Mouse (Mus musculus) liver, postnatal 0 days (tissue): ENCODE results near the gene Slc25a17. TPM values are rescaled to one million over a fixed set of nuclear protein-coding genes. Genes with fewer than 3 reads are reported as not detected.
A peak's percentile ranks its signal among the peaks of the same experiment; 100 is the strongest.

Experiments
- ATAC-seq: fragments of 200-750 bp; cut with Nextera tagmentation; 2 replicates; pipeline ENCODE4 v1.8.0; 2017; ENCODE audit warnings: mild to moderate bottlenecking, moderate library complexity
- DNase-seq: peaks from one replicate; pipeline ENCODE4 v3.0.0-alpha.2; 2016
- H3K27ac ChIP-seq: fragments of 300-500 bp; sonication (generic); 2 replicates; pipeline ENCODE4 v1.5.1; 2014; ENCODE audit warnings: antibody characterized with exemption, moderate library complexity, mild to moderate bottlenecking, low read depth
- H3K27me3 ChIP-seq: fragments of 300-500 bp; sonication (generic); 2 replicates; pipeline ENCODE4 v1.6.1; 2014; ENCODE audit warnings: low read length, control low read depth, mixed read lengths; ENCODE audit not compliant: insufficient read depth
- H3K36me3 ChIP-seq: fragments of 300-500 bp; sonication (generic); replicated peaks from 2 replicates; pipeline ENCODE4 v1.6.1; 2014; ENCODE audit warnings: mild to moderate bottlenecking, control low read depth, low read length, moderate library complexity, mixed read lengths; ENCODE audit not compliant: insufficient read depth
- H3K4me1 ChIP-seq: fragments of 300-500 bp; sonication (generic); 2 replicates; pipeline ENCODE4 v1.6.1; 2014; ENCODE audit warnings: antibody characterized with exemption, mild to moderate bottlenecking, control low read depth; ENCODE audit not compliant: insufficient read depth
- H3K4me2 ChIP-seq: fragments of 300-500 bp; sonication (generic); 2 replicates; pipeline ENCODE4 v1.6.1; 2014; ENCODE audit warnings: low read depth, mild to moderate bottlenecking, low read length, moderate library complexity, mixed read lengths
- H3K4me3 ChIP-seq: fragments of 300-500 bp; sonication (generic); 2 replicates; pipeline ENCODE4 v1.5.1; 2014; ENCODE audit warnings: low read depth, low read length
- H3K9ac ChIP-seq: fragments of 300-500 bp; sonication (generic); replicated peaks from 2 replicates; pipeline ENCODE4 v1.6.1; 2014; ENCODE audit warnings: mild to moderate bottlenecking, moderate library complexity
- H3K9me3 ChIP-seq: fragments of 300-500 bp; sonication (generic); 2 replicates; pipeline ENCODE4 v1.6.1; 2016; ENCODE audit warnings: mild to moderate bottlenecking, control low read depth, low read length, mixed read lengths
- CTCF ChIP-seq: sonication (generic); IDR thresholded peaks from 2 replicates; pipeline ENCODE4 v1.5.1; 2016; ENCODE audit warnings: antibody characterized with exemption, low read depth
- EP300 ChIP-seq: IDR thresholded peaks from 2 replicates; pipeline ENCODE4 v1.6.1; 2016; ENCODE audit warnings: antibody characterized with exemption, low read depth, mild to moderate bottlenecking
- WGBS: fragments of 180-500 bp; shearing (Covaris S2); extraction: QIAGEN DNeasy Blood & Tissue Kit; methylation state at CpG from one replicate; pipeline ENCODE4 v1.1.7; 2014; ENCODE audit not compliant: insufficient replicate concordance; 5-methylcytosine and 5-hydroxymethylcytosine counted together
- polyA plus RNA-seq: library from polyadenylated mRNA; unstranded; fragments of >200 nt; fragmentation: Nextera tagmentation; extraction: Ambion mirVana; gene quantifications from 2 replicates; pipeline ENCODE4 v1.2.1, GENCODE M21; 2015

The Slc25a17 gene
- polyA plus RNA-seq, 1 experiment from 2014 or later = 38.6 TPM

DNA sequence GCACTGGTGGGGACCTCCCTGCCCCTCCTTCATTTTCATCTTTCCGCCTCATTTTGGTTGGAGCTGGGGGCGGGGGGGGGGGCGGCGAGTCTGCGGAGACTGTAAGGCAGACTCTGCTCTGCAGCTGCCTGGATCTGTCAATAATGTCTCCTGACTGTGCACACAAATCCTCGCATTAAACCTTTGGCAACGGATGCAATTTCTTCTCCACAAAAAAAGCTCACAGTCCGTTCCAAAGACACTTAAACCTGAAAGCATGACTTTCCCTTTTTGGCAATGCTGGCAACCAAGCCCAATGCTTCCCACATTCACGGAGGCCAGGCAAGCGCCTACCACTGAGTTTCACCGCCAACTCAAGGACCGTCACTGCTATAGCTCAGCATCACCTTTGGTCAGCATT is 66.2 kb downstream of the Slc25a17 start:
- H3K27ac ChIP-seq = no peak overlapping the region
- 0 out of 2 replicates have a peak, but pooled peaks cover 4% of the 10 kb centered on the region for H3K4me1 ChIP-seq
- H3K27me3 ChIP-seq = no peaks in the 10 kb centered on the region
- peak; percentile 48; the same call in 1 of the 2 replicates for ATAC-seq
- H3K4me2 ChIP-seq = no peak overlapping the region
- no peaks in the 10 kb centered on the region for H3K36me3 ChIP-seq
- 68% methylated on average over 12 of the region's 12 CpGs for WGBS
- H3K9me3 ChIP-seq = no peaks in the 10 kb centered on the region
- H3K9ac ChIP-seq = no peak overlapping the region
- no peak overlapping the region for H3K4me3 ChIP-seq
- DNase-seq = no peak
- no peak for TF ChIP-seq EP300
- no peak for TF ChIP-seq CTCF

DNA sequence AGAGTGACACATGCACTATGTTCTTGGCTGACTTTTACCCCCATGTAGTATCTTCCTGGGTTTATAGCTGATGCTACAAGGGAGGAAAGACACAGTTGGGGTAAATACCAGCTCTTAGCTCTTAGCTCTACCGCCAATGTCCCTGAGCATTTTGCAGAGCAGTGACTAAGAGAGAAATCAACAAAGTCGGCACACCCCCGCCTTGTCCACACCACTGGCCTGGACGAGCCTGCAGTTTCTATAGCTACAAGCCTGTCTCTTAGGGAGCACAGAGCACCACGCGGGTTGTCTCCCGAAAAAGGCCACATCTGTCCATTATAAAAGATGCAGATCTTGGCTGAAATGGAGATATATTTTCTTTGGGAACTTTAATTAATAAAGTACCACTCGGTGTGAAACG is 69.9 kb downstream of the Slc25a17 start:
- H3K4me2 ChIP-seq = no peak overlapping the region
- WGBS = 86% methylated on average over 9 of the region's 9 CpGs
- H3K27me3 ChIP-seq = no peaks in the 10 kb centered on the region
- H3K36me3 ChIP-seq = no peaks in the 10 kb centered on the region
- H3K9me3 ChIP-seq = no peaks in the 10 kb centered on the region
- DNase-seq (no peak), ATAC-seq (no peak)
- H3K4me1 ChIP-seq = no peaks in the 10 kb centered on the region
- no peak overlapping the region for H3K27ac ChIP-seq
- H3K4me3 ChIP-seq = no peak overlapping the region
- TF ChIP-seq CTCF (no peak), EP300 (no peak)
- no peak overlapping the region for H3K9ac ChIP-seq

DNA sequence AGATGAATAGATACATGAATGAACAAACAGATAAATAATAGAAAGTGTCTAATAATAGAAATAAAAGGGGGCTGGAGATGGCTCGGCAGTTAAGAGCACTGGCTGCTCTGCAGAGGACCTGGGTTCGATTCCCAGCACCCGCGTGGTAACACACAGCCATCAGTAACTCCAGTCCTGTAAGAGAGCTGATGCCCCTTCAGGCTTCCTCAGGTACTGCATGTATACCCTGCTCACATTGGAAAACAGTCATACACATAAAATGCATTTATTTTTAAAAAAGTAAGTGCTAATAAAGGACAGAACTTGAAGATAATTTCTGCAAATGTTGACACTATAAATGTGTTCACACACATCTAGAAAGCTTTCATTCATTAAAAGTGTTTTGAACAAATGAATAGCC is 70.4 kb downstream of the Slc25a17 start:
- no peak for ATAC-seq
- WGBS = 85% methylated on average over 4 of the region's 4 CpGs
- Histone ChIP-seq H3K9me3 (no peaks in the 10 kb centered on the region), H3K36me3 (no peaks in the 10 kb centered on the region), H3K4me3 (no peak overlapping the region), H3K27ac (no peak overlapping the region), H3K9ac (no peak overlapping the region), H3K27me3 (no peaks in the 10 kb centered on the region), H3K4me2 (no peak overlapping the region), H3K4me1 (no peaks in the 10 kb centered on the region)
- DNase-seq = no peak
- TF ChIP-seq EP300 (no peak), CTCF (peak; percentile 33)

DNA sequence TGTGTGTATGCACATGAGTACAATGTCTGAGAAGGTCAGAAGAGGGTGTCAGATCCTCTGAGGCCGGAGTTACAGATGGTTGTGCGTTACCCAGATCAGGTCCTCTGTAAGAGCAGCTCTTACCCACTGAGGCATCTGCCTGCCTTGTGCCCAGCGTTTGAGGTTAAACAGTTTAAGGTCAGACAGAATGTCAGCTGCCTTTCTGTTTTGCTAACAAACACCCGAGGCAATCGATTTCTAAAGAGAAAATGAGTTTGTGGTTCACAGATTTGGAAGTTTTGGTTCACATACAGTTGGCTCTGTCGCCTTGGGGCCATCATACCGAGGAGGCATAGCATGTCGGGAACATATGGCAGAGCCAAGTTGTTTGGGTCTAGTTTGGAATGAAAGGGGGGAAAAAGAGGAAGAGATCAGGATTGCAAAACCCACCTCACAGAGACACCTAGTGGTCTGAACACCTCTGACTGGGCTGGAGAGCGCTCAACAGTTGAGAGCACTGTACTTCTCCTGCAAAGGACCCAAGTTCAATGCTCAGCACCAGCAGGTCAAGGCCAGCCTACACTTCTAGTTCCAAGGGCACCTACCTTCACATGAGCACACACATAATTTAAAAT is 76.4 kb downstream of the Slc25a17 start:
- Histone ChIP-seq H3K9ac (no peak overlapping the region), H3K4me2 (no peak overlapping the region), H3K4me3 (no peak overlapping the region), H3K9me3 (no peaks in the 10 kb centered on the region), H3K36me3 (no peaks in the 10 kb centered on the region), H3K4me1 (no peaks in the 10 kb centered on the region), H3K27ac (peak overlapping the region; percentile 39; the same call in 1 of the 2 replicates), H3K27me3 (no peaks in the 10 kb centered on the region)
- ATAC-seq (no peak; the same call in 1 of the 2 replicates), DNase-seq (no peak)
- WGBS = 58% methylated on average over 9 of the region's 9 CpGs
- peak; percentile 40; the same call in 1 of the 2 replicates for TF ChIP-seq CTCF
- no peak for TF ChIP-seq EP300

DNA sequence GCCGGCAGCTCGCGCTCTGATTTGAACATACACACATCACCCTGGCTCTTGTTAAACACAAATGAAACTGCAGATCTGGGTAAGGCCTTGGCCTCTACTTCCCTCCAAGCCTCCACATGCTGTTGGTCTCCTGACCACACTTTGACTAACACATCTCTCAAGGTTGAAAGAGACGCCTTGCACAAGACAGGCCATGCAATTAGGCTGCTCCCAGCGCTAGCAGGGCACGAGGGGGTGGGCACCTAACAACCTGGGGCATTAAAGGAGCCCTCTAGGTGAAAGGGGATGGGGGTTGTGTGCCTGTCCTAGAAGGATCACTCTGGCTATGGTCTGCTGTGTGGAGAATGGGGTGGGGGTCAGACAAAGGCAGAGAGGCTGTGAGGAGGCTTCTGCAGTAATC is 81.9 kb downstream of the Slc25a17 start:
- TF ChIP-seq EP300 = no peak

DNA sequence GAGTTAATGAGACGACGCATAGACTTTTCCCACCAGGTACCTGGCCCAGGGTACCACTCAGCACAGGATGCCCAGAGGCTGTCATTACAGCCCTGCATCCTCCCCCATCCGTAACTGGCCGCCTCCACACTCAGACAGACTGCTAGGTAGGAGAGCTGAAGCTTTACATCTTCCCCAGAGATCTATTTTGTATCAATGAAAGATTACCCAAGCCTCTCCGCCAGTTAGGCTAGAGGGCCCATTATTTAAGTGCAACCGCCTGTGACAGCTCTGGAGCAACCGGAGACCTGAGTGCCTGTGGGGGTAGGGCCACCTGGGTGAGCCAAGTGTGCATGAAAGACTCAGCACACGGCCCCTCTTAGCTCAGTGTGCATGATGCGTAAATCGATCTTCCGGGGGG is 82.7 kb downstream of the Slc25a17 start:
- WGBS = 41% methylated on average over 11 of the region's 11 CpGs
- Histone ChIP-seq H3K4me2 (no peak overlapping the region), H3K36me3 (no peaks in the 10 kb centered on the region), H3K9ac (no peak overlapping the region), H3K27me3 (no peaks in the 10 kb centered on the region), H3K4me1 (peaks cover 9% of the 10 kb centered on the region), H3K27ac (no peak overlapping the region), H3K9me3 (no peaks in the 10 kb centered on the region), H3K4me3 (no peak overlapping the region)
- DNase-seq (no peak), ATAC-seq (peak; percentile 27; the same call in 1 of the 2 replicates)
- TF ChIP-seq CTCF = no peak
- no peak for TF ChIP-seq EP300

More for the DNA sequence above, 81.9 kb downstream of the Slc25a17 start:
- DNase-seq = no peak
- no peaks in the 10 kb centered on the region for H3K9me3 ChIP-seq
- peaks cover 8% of the 10 kb centered on the region for H3K4me1 ChIP-seq
- no peak overlapping the region for H3K27ac ChIP-seq
- no peaks in the 10 kb centered on the region for H3K36me3 ChIP-seq
- WGBS = 78% methylated on average over 6 of the region's 6 CpGs
- no peak overlapping the region for H3K9ac ChIP-seq
- H3K27me3 ChIP-seq = no peaks in the 10 kb centered on the region
- no peak overlapping the region for H3K4me2 ChIP-seq
- no peak overlapping the region for H3K4me3 ChIP-seq
- no peak for ATAC-seq
